Mouse (Mus musculus) lung, postnatal 14 days (tissue): Measurements from ENCODE around the gene Ofd1.
A peak's percentile ranks its signal among the peaks of the same experiment; 100 is the strongest.

Experiments used
- DNase-seq: peaks from one replicate; pipeline ENCODE4 v3.0.0; 2021

Gene Ofd1

DNA sequence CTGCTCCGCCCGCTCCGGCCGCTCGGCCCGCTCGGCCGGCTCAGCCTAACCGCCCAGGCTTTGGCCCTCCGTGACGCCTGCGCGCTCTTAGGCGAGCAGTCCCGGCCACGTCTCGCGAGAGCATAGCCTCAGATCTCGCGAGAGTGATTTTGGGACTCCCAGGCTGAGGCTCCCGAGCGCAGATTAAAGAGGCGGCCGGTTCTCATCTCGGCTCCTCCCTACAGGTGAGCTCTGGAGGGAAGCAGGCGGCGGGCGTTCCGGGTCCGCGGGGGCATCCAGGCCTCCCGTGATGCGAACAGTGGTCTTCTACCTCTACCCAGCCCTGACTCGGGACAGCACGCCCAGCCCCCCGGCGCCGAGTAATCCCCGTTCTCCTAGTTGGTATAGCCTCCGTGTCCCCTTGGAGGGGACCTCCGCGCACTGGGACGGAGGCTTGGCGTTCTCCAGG, at the start of gene Ofd1:
TSS of gene Ofd1 (minus strand) at position 89 of the 448 bp plus-strand sequence.
- peak; percentile 89 for DNase-seq

- DNase-seq = peak; percentile 92
These were observed 39.0 kb upstream of the Ofd1 start, which contains the start of gene Rab9 for GRCm38 (mm10) chrX:166479365-166479983. Gene Rab9 (minus strand): TSS chrX:166479867.

DNA sequence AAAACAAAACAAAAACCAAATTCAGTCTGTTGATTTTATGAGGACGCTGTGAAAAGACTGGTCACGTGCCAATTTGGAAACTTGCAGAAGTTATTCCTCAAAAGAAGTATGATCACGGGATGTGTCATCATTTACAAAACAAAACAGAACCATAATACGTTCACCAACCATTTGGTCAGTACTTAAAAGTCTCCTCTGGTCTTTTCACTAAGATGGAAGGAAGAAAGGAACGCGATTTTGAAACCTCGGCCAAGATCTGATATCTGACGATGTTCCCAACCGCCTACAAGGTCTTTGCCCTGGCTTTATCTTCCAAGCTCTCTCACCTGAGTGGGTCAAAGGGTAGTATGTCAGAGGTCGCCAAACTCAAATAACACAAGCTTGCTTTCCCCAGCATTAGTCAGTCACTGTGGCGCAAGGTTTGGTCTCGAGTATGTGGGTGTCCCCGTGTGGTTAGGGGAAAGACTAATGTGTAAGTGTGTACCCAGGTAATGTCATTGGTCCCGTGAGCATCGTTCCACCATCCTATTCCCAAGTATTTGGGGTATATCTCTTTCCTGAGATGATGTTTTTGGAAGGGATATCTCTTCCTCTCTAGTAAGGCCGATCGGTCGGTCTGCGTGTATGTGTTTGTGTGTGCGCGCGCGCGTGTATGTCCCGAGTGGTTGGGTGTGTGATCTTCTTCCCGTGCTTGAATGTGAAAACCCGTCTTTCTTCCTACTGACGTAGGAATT, 38.3 kb upstream of the Ofd1 start:
- DNase-seq = no peak

DNA sequence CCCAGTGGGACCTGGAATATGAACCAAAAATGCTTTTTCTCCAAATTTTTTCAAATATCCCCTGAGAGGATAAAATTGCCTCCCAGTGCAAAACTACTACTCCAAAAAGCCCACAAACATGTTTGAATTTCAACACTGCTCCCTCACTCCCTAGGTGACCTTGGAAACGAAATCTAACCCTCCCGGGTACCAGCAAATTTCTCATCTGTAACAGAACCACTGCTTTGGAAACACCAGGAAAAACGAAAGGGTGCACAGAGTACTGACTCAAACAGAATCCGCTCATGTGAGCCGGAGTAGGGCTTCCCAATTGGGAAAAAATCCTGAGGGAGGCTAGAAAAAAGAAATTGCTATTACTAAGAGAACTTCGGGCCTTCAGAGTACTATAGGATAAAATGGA, 36.9 kb upstream of the Ofd1 start:
- DNase-seq = no peak

GRCm38 (mm10) chrX:166472612-166473011, 32.1 kb upstream of the Ofd1 start:
- no peak for DNase-seq

- no peak for DNase-seq
These were observed 27.8 kb upstream of the Ofd1 start for GRCm38 (mm10) chrX:166468321-166468720.

- DNase-seq = no peak
These were observed 15.0 kb upstream of the Ofd1 start for GRCm38 (mm10) chrX:166455525-166455924.

DNA sequence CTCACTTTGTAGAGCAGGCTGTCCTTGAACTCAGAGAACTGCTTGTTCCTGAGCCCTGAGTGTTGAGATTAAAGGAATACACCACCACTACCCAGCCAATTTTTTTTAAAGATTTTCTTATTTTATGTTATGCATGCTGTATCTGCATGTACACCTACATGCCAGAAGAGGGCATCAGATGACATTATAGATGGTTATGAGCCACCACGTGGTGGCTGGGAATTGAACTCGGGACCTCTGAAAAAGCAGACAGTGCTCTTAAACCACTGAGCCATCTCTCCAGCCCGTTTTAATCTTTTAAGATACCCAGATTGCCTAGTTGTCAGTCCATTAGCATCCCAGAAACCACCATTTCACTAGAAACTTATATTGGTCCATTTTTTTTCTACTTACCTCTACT, 13.8 kb upstream of the Ofd1 start:
- no peak for DNase-seq

DNA sequence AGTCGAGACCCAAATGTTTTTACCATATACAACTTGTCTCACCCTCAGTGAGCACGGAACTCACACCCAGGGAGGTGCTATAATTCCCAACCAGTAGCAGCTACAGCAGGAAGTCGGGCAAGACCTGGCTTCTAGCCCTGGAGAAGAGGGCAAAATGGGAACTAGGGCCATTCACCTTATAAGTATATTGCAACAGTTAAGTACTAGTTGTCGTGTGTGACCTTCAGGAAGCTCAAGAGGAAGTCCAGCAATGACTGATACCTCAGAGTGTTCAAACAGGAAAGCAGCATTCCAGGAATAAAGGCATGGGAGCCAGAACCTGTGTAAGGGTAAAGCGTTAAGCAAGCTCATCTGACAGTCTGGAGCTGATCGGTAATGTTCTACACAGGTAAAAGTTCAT, 13.0 kb upstream of the Ofd1 start:
- no peak for DNase-seq

- no peak for DNase-seq
These were observed 4.0 kb upstream of the Ofd1 start for GRCm38 (mm10) chrX:166444552-166444951.

- no peak for DNase-seq
These were observed 378 bp downstream of the Ofd1 start, which contains the start of gene Trappc2 for GRCm38 (mm10) chrX:166440036-166440615. Gene Trappc2 (plus strand): TSS chrX:166440574.

DNA sequence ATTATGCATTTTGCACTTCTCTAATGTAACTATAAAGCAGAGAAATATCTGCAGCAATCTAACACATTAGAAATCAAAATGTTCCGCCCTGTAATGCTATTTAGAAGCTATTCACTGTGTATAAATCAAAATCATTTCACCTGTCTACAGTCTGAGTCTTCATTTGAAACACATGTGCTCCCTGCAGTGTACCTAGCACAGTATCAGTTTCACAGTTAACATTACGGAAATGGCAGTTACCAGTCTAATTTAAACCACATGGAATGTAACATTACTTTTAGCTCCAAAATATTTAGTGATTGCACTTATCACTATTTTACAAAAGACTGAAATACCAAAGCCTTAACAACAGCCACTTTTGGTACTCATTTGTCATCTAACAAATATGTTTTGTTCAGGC, 5.7 kb downstream of the Ofd1 start:
- no peak for DNase-seq

DNA sequence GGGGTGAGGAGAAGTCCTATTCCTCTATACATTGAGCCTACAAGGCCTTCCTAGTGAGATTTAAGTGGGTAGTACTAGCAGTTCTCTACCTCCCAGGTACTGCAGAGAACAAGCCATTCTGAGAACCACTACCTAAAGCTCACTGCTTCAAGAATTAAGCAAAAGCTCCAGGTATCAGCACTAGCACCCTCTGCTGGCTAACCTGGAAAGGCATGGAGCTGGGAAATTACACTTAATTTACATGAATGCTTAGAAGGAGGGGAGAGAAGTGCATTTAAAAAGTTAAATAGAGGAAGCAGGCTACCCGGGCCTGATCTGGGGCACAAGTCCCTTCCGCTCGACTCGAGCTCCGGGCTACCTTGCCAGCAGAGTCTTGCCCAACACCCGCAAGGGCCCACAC, 24.3 kb downstream of the Ofd1 start:
- DNase-seq = peak; percentile 44

DNA sequence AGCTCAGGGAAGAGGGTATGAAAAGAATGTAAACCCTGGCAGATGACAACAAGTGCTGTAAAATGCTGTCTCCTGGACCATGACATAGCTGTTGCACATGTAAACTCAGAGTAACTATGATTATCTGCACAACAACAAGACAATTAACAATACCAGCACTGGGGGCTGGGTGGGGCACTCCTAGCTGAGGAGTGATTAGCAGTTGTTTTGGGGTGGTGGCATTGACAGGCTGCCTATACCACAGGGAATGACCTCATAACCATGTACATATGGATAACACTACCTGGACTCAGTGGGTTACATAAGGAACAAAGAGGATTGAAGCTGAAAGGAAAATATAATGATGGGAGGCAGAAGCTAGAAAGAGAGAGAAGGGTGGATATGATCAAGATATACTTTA, 32.6 kb downstream of the Ofd1 start:
- DNase-seq = no peak

DNA sequence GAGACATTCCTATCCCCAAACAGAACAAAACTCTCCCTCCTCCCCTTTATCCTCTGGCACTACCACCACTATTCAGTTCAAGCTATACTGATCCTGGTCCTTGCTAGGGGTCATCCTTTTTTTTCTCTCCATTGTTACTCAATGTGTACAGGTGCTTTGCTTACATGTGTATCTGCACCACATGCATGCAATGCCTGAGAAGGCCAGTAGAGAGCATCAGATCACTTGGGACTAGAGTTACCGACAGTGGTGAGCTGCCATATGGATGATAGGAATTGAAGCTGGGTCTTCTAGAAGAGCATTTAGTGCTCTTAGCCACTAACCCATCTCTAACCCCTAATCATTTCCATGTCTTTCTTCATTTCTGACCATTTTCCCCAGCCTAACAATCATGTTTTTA, 46.8 kb downstream of the Ofd1 start:
- no peak for DNase-seq

DNA sequence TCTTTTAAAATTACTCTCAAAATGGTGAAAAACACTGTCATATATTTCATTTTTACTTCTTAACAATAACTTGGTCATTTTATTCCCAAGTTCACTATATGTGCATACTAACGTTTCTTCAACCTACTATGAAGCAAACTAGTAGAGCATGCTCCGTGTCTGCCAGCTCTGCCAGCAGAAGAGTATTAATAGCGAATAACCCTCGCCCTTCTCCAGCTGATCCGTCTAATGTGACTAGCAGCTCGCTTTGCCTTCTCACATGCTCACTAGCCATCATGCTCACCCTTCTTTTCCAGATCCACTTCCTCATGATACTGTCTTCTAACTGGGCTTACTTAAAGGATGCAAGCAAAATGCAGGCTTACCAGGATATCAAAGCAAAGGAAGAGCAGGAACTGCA, 53.8 kb downstream of the Ofd1 start:
- DNase-seq = no peak

DNA sequence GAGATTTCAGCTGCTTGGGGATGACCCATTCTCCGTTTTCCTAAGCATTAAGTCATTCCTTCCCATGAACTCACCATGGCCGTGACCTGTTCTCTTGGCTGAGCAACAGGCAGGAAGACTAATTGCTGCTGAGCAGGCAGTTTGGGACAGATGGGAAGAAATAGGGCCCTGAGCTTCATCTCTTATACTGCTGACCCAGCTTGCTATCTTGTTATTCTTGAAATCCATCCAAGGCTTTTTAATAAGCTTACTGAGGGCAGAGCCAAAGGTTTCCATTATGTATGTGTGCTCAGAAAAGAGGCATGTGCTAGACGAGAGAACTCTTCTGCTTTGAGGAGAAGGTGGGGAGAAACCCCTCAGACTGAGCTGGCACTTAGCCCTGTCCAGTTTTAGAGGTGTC, 55.6 kb downstream of the Ofd1 start:
- peak; percentile 2 for DNase-seq

- DNase-seq = no peak
These were observed 56.9 kb downstream of the Ofd1 start for GRCm38 (mm10) chrX:166383606-166384005.

- no peak for DNase-seq
These were observed 61.9 kb downstream of the Ofd1 start for GRCm38 (mm10) chrX:166378652-166379051.

GRCm38 (mm10) chrX:166376681-166377328, 63.7 kb downstream of the Ofd1 start:
- no peak for DNase-seq

DNA sequence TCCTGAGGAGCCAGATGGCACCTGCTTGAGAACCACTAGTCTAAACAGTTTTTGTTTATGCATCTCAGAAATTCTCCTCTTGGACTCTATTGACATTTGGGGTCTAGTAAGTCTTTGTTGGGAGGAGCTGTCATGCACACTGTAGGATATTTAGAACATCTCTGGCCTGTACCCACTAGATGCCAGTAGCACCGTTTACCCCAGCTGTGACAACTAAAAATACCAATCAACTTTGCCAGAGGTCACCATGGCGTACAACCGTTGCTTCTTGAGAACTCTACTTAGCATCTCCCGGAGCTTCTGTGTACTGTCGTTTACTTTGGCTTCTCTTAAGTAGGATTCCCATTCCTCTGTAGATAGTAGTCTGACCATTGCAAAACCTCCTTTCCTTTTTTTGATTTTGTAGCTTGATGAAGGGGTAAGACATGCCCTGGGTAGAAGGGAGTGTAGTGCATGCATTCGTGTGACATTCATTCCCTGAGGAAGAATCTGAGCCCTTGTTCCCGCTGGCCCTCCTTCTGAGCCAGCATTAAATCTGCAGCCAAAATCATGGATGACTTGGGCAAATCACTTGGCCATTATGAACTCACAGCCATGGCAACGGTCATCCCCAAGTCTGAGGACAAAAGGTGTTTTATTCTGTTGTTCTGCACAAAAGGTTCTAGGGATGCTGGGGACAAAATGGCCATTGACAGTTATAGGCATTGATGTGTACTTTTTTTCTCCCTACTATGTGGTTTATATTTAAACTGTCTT, 74.9 kb downstream of the Ofd1 start:
- no peak for DNase-seq

- no peak for DNase-seq
These were observed 80.0 kb downstream of the Ofd1 start for GRCm38 (mm10) chrX:166360455-166360854.

DNA sequence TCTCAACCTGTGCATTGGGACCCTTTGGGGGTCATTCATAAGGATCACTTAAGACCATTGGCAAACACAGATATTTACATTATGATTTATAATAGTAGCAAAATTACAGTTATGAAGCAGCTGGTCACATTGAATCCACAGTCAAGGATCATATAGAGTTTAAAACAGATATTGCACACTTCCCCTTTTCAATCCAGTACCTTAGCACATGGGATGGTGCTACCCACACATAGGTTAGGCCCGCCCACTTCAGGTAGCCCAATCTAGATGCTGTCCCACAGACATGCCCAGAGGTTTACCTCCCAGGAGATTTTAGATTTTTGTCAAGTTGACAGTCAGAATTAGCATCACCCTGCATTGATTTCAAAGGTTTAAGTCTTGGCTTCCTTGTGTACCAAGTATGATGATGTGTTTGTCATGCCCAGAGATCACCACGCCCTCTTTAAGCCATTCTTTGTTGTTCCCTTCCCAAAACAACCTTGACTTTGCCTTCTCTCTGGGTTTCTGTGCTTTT, 80.5 kb downstream of the Ofd1 start:
- no peak for DNase-seq
